Mouse (Mus musculus): ENCODE measurements around the gene Gpr25.

DNA sequence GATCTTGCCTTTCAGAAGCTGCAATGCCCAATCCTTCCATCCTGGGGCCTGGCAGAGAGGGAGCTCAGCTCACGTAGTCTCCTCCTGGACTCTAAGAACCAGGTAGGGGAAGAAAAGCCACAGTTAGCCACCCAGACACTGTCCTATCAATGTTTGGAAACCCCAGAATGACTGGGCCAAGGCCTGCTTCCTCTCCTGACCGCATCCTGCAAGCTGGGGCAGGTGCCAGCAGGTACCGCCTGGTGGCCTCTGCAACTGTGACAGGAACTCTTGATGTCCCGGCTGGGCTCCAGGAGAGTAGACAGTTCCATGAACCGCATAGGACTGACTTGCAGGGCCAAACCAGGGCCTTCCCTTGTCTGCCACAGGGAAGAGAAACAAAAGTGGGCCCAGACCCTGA is 13.3 kb downstream of the Gpr25 start:
- TF ChIP-seq POLR2AphosphoS2 (IDR thresholded peaks at IDR 0.05; ENCODE audit: insufficient read length, low read depth) = no peak
- no peak for TF ChIP-seq MAX (IDR thresholded peaks at IDR 0.05; ENCODE audit: low read depth)
- TF ChIP-seq POLR2A (IDR thresholded peaks at IDR 0.05; ENCODE audit: insufficient read length, low read depth) = no peak
- no peak for TF ChIP-seq SRF (IDR thresholded peaks at IDR 0.05; ENCODE audit: control insufficient read depth, insufficient read length, low read depth)
